Mouse (Mus musculus) urinary bladder, postnatal 25 days (tissue): ENCODE results near the gene Cep170.

Experiments used
- DNase-seq: peaks from one replicate; pipeline ENCODE4 v3.0.0; 2022; ENCODE audit warnings: low spot score

Gene Cep170

GRCm38 (mm10) chr1:176749708-176750107 lies 64.2 kb downstream of the Cep170 start:
- no peak for DNase-seq

GRCm38 (mm10) chr1:176732834-176733233 lies 81.0 kb downstream of the Cep170 start:
- no peak for DNase-seq

DNA sequence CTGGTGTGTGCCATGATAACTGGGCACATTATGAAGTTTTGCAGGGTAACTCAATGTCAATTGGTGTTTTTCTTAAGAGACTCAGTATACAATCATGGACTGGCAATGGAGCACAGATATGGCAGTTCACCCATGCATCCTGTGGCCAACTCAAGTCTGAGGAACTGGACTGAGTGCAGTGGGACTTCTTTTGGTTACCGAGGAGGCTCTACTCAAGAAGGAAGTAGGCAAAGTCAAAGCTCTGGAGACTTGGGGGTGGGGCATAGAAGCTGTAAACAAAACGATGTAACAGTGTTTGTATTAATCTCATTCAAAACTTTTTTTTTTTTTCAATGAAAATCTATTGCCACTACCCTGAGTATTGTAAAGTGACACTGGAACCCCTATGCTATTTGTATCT lies 83.3 kb downstream of the Cep170 start:
- no peak for DNase-seq

DNA sequence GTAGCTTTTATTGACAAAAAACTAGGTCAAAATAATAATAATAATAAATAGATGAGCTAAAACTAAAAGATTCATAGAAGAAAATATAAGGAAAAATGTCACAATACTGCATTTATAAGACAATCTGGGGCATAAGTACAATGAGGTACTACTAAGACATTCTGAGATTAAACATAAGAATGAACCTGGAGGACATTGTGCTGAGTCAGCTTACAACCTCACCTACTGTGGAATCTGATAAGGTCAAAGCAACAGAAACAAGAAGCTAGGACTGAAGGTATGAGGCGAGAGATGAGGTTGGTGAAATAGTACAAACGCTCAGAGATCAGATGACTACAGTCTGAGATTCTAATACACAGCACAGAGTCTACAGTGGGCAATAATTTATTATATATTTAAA lies 86.5 kb downstream of the Cep170 start:
- DNase-seq, result no peak

DNA sequence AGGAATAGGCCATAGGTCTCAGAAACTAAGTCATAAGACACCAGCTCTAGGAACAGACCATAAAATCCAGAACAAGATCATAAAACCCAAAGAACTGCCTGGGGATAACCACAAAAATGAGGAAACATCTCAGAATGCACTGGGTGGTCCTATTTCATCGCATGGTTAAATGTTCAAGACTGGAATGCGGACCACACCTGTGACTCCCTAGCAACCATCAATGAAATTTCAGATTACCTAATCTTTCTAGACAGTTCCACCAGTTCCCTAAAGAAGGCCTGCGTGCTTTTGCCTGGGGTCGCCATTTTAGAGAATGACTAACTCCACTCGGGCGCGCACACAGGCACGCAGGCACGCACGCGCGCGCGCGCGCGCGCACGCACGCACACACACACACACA lies 89.1 kb downstream of the Cep170 start:
- no peak for DNase-seq

DNA sequence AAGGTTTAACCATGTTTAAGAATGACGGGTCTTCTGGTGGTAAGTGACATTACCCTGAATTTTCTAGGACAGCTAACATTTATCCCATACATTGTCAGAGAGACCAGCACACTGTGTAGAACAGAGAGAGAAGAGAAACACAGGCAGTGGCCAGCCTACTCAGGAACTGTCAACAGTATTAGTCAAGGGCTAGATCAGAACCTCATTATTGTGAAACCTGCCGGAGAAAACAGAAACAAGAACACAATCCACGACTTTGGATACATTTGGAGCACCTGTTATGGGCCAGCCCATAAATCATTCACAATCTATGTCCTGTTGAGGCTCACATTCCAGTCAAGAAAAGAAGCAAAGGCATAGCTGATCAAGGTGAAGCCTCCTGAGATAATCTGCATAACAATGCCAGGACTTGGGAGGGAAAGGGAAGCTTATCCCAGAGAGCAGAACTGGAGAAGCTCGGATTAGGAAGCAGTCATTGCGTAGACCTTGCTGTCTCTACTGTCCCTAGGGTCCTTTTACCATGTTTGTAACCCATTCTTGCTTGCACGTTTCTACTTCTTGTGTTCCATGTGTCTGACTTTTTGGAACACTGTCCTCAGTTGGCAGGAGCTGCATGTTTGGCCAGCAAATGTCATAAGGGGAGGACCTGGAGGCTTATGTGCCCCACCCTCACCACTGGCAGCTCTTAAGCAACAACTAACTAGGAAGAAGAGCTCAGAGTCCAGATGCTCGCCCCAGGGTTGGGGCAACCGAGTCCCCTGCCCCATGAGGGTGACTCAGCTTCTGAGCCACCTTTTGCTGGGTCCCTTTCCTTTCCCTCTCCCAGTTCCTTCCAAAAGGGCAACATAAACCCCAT lies 89.8 kb downstream of the Cep170 start:
- DNase-seq, result no peak

DNA sequence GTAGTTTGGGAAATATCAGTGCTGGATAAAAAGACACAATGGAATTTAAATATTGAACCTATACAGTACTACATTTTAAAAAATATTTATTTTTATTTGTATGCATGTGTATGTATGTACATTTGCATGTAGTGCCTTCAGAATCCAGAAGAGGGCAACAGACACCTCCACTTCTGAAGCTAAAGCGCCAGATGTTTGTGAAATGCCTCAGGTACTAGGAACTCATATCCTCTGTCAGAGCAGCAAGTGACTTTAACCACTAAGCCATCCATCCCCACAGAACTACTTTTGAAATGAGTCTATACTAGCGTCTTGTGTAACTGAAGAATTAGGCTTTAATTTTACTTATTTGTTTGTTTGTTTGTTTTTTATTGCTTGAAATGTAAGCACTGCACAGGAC lies 101.4 kb downstream of the Cep170 start:
- DNase-seq, result peak; percentile 5

- no peak for DNase-seq
Measured at GRCm38 (mm10) chr1:176700226-176700625, 113.6 kb downstream of the Cep170 start.

GRCm38 (mm10) chr1:176699793-176700192 lies 114.1 kb downstream of the Cep170 start:
- no peak for DNase-seq

GRCm38 (mm10) chr1:176698647-176699046 lies 115.2 kb downstream of the Cep170 start:
- no peak for DNase-seq

DNA sequence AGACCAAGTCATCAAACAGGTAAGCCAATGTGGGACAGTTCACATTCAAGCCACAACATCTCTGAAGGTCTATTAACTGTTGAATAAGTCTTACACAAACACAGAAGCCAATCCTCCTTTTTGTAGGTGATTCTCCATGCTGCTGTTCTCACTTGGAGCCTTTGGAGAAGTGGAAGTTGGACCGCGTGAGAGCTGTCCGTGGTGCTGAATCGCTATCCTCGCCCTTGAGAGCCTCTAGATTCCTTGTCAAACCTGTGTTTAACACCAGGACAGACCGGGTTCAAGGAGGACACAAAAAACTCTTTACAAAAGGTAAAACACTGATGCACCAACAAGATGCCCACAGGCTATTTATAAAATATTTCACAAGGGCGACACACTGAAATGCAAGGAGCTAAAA lies 116.8 kb downstream of the Cep170 start:
- peak; percentile 36 for DNase-seq

DNA sequence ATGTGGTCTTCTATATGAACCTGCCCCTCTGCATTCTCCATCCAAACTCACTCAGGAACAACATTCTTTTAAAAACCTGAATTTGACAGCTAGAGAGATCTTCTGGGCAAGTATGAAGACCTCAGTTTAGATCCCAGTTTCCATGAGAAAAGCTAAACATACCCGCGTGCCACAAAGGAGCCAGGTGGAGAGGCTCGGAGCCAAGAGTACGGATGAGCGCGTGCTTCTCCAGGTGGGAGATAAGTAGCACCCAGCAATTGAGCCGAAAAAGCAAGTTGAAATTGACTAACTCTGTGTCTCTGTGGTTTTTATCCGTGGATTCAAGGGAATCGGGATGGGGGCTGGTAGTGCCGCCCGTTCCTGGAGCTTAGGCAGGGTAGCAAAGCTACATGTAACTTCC lies 122.8 kb downstream of the Cep170 start:
- no peak for DNase-seq

GRCm38 (mm10) chr1:176688251-176688880 lies 125.5 kb downstream of the Cep170 start:
- DNase-seq, result no peak
